In the genomic region with DNA sequence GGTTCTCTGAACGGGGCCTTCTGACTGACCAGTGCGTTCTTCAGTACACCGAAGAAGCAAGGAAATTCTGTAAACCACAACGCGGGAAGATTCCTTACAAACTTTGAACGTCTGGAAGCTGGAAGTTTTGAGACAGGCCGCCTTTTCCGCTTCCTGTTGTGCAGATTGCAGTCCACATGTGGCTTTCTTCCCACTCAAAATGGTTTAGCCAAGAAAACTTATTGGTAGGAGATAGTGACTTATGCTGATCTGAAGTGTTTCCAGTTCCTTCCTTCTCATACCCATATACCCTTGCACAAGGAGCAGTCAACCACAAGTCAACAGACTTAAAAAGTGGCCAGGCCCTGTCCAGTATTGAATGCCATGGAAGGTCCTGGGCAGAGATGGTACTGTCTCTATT, we compare ENCODE assay signal across 9 mouse cellular contexts. TPM values are rescaled to one million over a fixed set of nuclear protein-coding genes. Genes with fewer than 3 reads are reported as not detected.
DNase-seq lines count a peak whose midpoint lies in the region; ATAC-seq lines count a peak whose summit lies in the region.
"Had no signal": no experiment of that assay in that cellular context is flagged by ENCODE, and none has a peak within 500 bp of the region (broad histone marks: within the 10 kb centered on the region; RNA-seq: fewer than 3 reads in every experiment).

No protein-coding gene starts in this region.

- H3K9ac ChIP-seq in forebrain, embryonic 15.5 days (replicated peaks): peak overlapping the region; percentile 78
- peak overlapping the region; percentile 88 for H3K9ac ChIP-seq in liver, embryonic 13.5 days

- H3K9me3 ChIP-seq in megakaryocyte, embryonic 14.5 days: no peaks in the 10 kb centered on the region
- H3K9me3 ChIP-seq in forebrain, embryonic 15.5 days: no peaks in the 10 kb centered on the region
- H3K9me3 ChIP-seq in liver, embryonic 13.5 days (replicated peaks): no peaks in the 10 kb centered on the region

- no peak for ATAC-seq in megakaryocyte, adult 5-6 weeks (ENCODE audit: poor library complexity, severe bottlenecking)
- ATAC-seq in forebrain, embryonic 15.5 days (replicated peaks): no peak
- no peak for ATAC-seq in liver, embryonic 13.5 days (ENCODE audit: low read depth)

- 71% methylated on average over 8 of the region's 8 CpGs for WGBS in forebrain, embryonic 15.5 days
- WGBS in liver, embryonic 13.5 days (ENCODE audit: insufficient replicate concordance): 37% methylated on average over 8 of the region's 8 CpGs

- H3K4me3 ChIP-seq in megakaryocyte, embryonic 14.5 days (replicated peaks): peak overlapping the region; percentile 99
- H3K4me3 ChIP-seq in forebrain, embryonic 15.5 days: peak overlapping the region; percentile 79
- peak overlapping the region; percentile 96 for H3K4me3 ChIP-seq in liver, embryonic 13.5 days (replicated peaks)

- H3K36me3 ChIP-seq in megakaryocyte, embryonic 14.5 days (replicated peaks; ENCODE audit: low read length): peaks cover 33% of the 10 kb centered on the region
- peaks cover 20% of the 10 kb centered on the region for H3K36me3 ChIP-seq in forebrain, embryonic 15.5 days
- peaks cover 20% of the 10 kb centered on the region for H3K36me3 ChIP-seq in liver, embryonic 13.5 days

- H3K27ac ChIP-seq in forebrain, embryonic 15.5 days (replicated peaks): no peak overlapping the region
- H3K27ac ChIP-seq in liver, embryonic 13.5 days: no peak overlapping the region

- H3K4me2 ChIP-seq in forebrain, embryonic 15.5 days (replicated peaks): peak overlapping the region; percentile 90
- H3K4me2 ChIP-seq in liver, embryonic 13.5 days: peak overlapping the region; percentile 94

- H3K4me1 ChIP-seq in megakaryocyte, embryonic 14.5 days: peaks cover 45% of the 10 kb centered on the region
- peaks cover 31% of the 10 kb centered on the region for H3K4me1 ChIP-seq in forebrain, embryonic 15.5 days
- H3K4me1 ChIP-seq in liver, embryonic 13.5 days (replicated peaks): peaks cover 37% of the 10 kb centered on the region

- H3K27me3 ChIP-seq in megakaryocyte, embryonic 14.5 days (replicated peaks): no peaks in the 10 kb centered on the region
- no peaks in the 10 kb centered on the region for H3K27me3 ChIP-seq in forebrain, embryonic 15.5 days
- H3K27me3 ChIP-seq in liver, embryonic 13.5 days: no peaks in the 10 kb centered on the region

- DNase-seq in liver, embryonic 13.5 days: no peak
- no peak for DNase-seq in adrenal gland, postnatal 14 days
- no peak for DNase-seq in thymus, postnatal 25 days
- DNase-seq in retina, postnatal 1 day: no peak
- DNase-seq: adrenal gland, postnatal 10 days had no signal

RNA-seq across cellular contexts. Expression of gene Ptges3l, which starts 1.0 kb away (rescaled TPM):
- polyA plus RNA-seq in megakaryocyte, embryonic 14.5 days (2012; ENCODE audit: insufficient read depth, low replicate concordance): 2.8 TPM in 1 of 2 replicates, not detected in the other
- total RNA-seq in megakaryocyte, adult 5-6 weeks (2015): 0.43 and 2.5 TPM in 2 replicates
- 0.66 TPM in 1 of 2 replicates, not detected in the other for total RNA-seq in megakaryocyte, adult 5-6 weeks (2017)
- 1.0 and 1.7 TPM in 2 replicates for polyA plus RNA-seq in forebrain, embryonic 15.5 days (2015; fragmentation: Nextera tagmentation; extraction: Ambion mirVana)
- polyA plus RNA-seq in liver, embryonic 13.5 days (2015; fragmentation: Nextera tagmentation; extraction: Ambion mirVana): 0.66 and 1.2 TPM in 2 replicates
- 3.2 and 5.3 TPM in 2 replicates for total RNA-seq in adrenal gland, postnatal 14 days (2021)
- total RNA-seq: hematopoietic stem cell, adult 5-6 weeks had no signal

RNA-seq across cellular contexts. Expression of gene Rundc1, which starts 1.3 kb away (rescaled TPM):
- polyA plus RNA-seq in megakaryocyte, embryonic 14.5 days (2012; ENCODE audit: insufficient read depth, low replicate concordance): 3.1 TPM in 1 of 2 replicates, not detected in the other
- total RNA-seq in megakaryocyte, adult 5-6 weeks (2015): 2.4 and 3.0 TPM in 2 replicates
- total RNA-seq in megakaryocyte, adult 5-6 weeks (2017): 3.1 and 3.3 TPM in 2 replicates
- 31.7 and 32.2 TPM in 2 replicates for polyA plus RNA-seq in forebrain, embryonic 15.5 days (2015; fragmentation: Nextera tagmentation; extraction: Ambion mirVana)
- polyA plus RNA-seq in liver, embryonic 13.5 days (2015; fragmentation: Nextera tagmentation; extraction: Ambion mirVana): 6.0 and 6.9 TPM in 2 replicates
- total RNA-seq in adrenal gland, postnatal 14 days (2021): 19.6 and 20.9 TPM in 2 replicates

RNA-seq across cellular contexts. Expression of gene Gm27029, which starts 1.6 kb away (rescaled TPM):
- polyA plus RNA-seq in megakaryocyte, embryonic 14.5 days (2012; ENCODE audit: insufficient read depth, low replicate concordance): not detected in 2 replicates
- total RNA-seq in megakaryocyte, adult 5-6 weeks (2015): 1.7 TPM in 1 of 2 replicates, not detected in the other
- 0.95 and 1.3 TPM in 2 replicates for total RNA-seq in megakaryocyte, adult 5-6 weeks (2017)
- 6.3 and 7.3 TPM in 2 replicates for polyA plus RNA-seq in forebrain, embryonic 15.5 days (2015; fragmentation: Nextera tagmentation; extraction: Ambion mirVana)
- polyA plus RNA-seq in liver, embryonic 13.5 days (2015; fragmentation: Nextera tagmentation; extraction: Ambion mirVana): 3.7 TPM in 2 replicates
- 3.9 and 6.0 TPM in 2 replicates for total RNA-seq in adrenal gland, postnatal 14 days (2021)
- total RNA-seq: hematopoietic stem cell, adult 5-6 weeks had no signal

RNA-seq across cellular contexts. Expression of gene Aarsd1, which starts 8.8 kb away (rescaled TPM):
- polyA plus RNA-seq in megakaryocyte, embryonic 14.5 days (2012; ENCODE audit: insufficient read depth, low replicate concordance): 5.7 and 39.7 TPM in 2 replicates
- total RNA-seq in megakaryocyte, adult 5-6 weeks (2015): 11.6 and 18.1 TPM in 2 replicates
- total RNA-seq in megakaryocyte, adult 5-6 weeks (2017): 22.9 and 28.9 TPM in 2 replicates
- 90.2 and 98.7 TPM in 2 replicates for polyA plus RNA-seq in forebrain, embryonic 15.5 days (2015; fragmentation: Nextera tagmentation; extraction: Ambion mirVana)
- 63.2 and 63.7 TPM in 2 replicates for polyA plus RNA-seq in liver, embryonic 13.5 days (2015; fragmentation: Nextera tagmentation; extraction: Ambion mirVana)
- total RNA-seq in adrenal gland, postnatal 14 days (2021): 41.9 and 44.8 TPM in 2 replicates

RNA-seq across cellular contexts. Expression of gene Rpl27, which starts 15.9 kb away (rescaled TPM):
- 250 and 697 TPM in 2 replicates for polyA plus RNA-seq in megakaryocyte, embryonic 14.5 days (2012; ENCODE audit: insufficient read depth, low replicate concordance)
- total RNA-seq in megakaryocyte, adult 5-6 weeks (2015): 334 and 336 TPM in 2 replicates
- 2,102 and 2,594 TPM in 2 replicates for total RNA-seq in megakaryocyte, adult 5-6 weeks (2017)
- polyA plus RNA-seq in forebrain, embryonic 15.5 days (2015; fragmentation: Nextera tagmentation; extraction: Ambion mirVana): 267 and 285 TPM in 2 replicates
- polyA plus RNA-seq in liver, embryonic 13.5 days (2015; fragmentation: Nextera tagmentation; extraction: Ambion mirVana): 344 and 360 TPM in 2 replicates
- 98.3 and 102 TPM in 2 replicates for total RNA-seq in adrenal gland, postnatal 14 days (2021)
